Mouse (Mus musculus) megakaryocyte, embryonic 14.5 days (primary cell): ENCODE data around the gene Zfp367.

Experiments
- FLI1 ChIP-seq: IDR thresholded peaks from 2 replicates; pipeline ENCODE4 v1.6.1; 2012; ENCODE audit warnings: low read length, inconsistent platforms, mixed read lengths
- GATA1 ChIP-seq: IDR thresholded peaks from 3 replicates; pipeline ENCODE4 v1.6.1; 2012; ENCODE audit warnings: mixed read lengths, low read length, inconsistent platforms, borderline replicate concordance

DNA sequence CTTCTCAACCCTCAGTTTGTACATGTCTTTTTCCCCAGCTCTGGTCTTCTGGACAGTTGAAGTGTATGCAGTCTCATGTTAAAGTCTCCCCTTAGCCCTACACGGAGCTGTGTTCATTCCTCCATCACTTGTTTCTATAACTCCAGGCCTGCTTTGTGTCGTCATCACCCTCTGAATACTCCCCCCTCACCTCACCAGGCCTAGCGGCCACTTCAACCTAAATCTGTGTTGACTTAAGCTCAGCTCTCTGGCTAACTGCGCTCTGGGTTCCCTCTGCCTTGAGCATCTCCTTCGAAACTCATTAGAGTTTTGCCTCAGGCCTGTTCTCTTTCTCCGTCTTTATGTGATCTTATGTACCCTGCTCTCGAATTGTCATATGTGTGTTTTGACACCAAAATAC, 25.0 kb upstream of the Zfp367 start:
- TF ChIP-seq GATA1: no peak
- no peak for TF ChIP-seq FLI1
